Mouse (Mus musculus) myocyte (in vitro differentiated cells): ENCODE measurements around the gene Dnajb8. TPM values are rescaled to one million over a fixed set of nuclear protein-coding genes. Genes with fewer than 3 reads are reported as not detected.

Experiments used
- H3K27me3 ChIP-seq: one replicate; pipeline ENCODE4 v1.6.1; 2011; ENCODE audit not compliant: control insufficient read depth, insufficient read depth, insufficient read length
- H3K36me3 ChIP-seq: one replicate; pipeline ENCODE4 v1.6.1; 2011; ENCODE audit not compliant: control insufficient read depth, insufficient read depth
- H3K4me2 ChIP-seq: one replicate; pipeline ENCODE4 v1.6.1; 2011; ENCODE audit warnings: low read depth, control low read depth
- H3K4me3 ChIP-seq: one replicate; pipeline ENCODE4 v1.5.1; 2011; ENCODE audit warnings: mild to moderate bottlenecking, control low read depth, moderate library complexity
- H3K79me2 ChIP-seq: one replicate; pipeline ENCODE4 v1.6.1; 2011; ENCODE audit not compliant: control insufficient read depth, insufficient read depth
- H3ac ChIP-seq: one replicate; pipeline ENCODE4 v1.6.1; 2011; ENCODE audit not compliant: control insufficient read depth, insufficient read length
- CEBPB ChIP-seq: IDR thresholded peaks from 2 replicates; pipeline ENCODE4 v1.6.1; 2011; ENCODE audit warnings: mild to moderate bottlenecking, moderate library complexity; ENCODE audit not compliant: poor library complexity, insufficient read depth, severe bottlenecking
- E2F4 ChIP-seq: IDR thresholded peaks from one replicate; pipeline ENCODE4 v1.6.1; 2011; ENCODE audit warnings: mild to moderate bottlenecking, control low read depth, moderate library complexity; ENCODE audit not compliant: insufficient read depth
- MAX ChIP-seq: IDR thresholded peaks from one replicate; pipeline ENCODE4 v1.6.1; 2011; ENCODE audit warnings: low read depth, mild to moderate bottlenecking, control low read depth
- MYOD1 ChIP-seq, 3 experiments: IDR thresholded peaks; one replicate each; pipeline ENCODE4 v1.6.1; 2011; ENCODE audit warnings: control low read depth in 2 of 3, low read depth in 2 of 3, mild to moderate bottlenecking in 2 of 3, moderate library complexity in 1 of 3; ENCODE audit not compliant: insufficient read length in 2 of 3, control insufficient read depth in 1 of 3
- MYOG ChIP-seq, 3 experiments: IDR thresholded peaks; one replicate each; pipeline ENCODE4 v1.6.1; 2011; ENCODE audit warnings: control low read depth in 2 of 3, low read depth in 2 of 3, mild to moderate bottlenecking in 2 of 3; ENCODE audit not compliant: insufficient read length in 2 of 3, control insufficient read depth in 1 of 3, insufficient read depth in 1 of 3
- POLR2A ChIP-seq: IDR thresholded peaks from one replicate; pipeline ENCODE4 v1.6.1; 2011; ENCODE audit warnings: low read depth, mild to moderate bottlenecking, control low read depth, moderate library complexity; ENCODE audit not compliant: insufficient read length
- POLR2AphosphoS2 ChIP-seq: IDR thresholded peaks from one replicate; pipeline ENCODE4 v1.6.1; 2011; ENCODE audit warnings: low read depth, control low read depth; ENCODE audit not compliant: insufficient read length
- REST ChIP-seq: IDR thresholded peaks from one replicate; pipeline ENCODE4 v1.6.1; 2011; ENCODE audit warnings: mild to moderate bottlenecking, control low read depth, moderate library complexity; ENCODE audit not compliant: insufficient read depth, insufficient read length
- SRF ChIP-seq: IDR thresholded peaks from one replicate; pipeline ENCODE4 v1.6.1; 2011; ENCODE audit warnings: low read depth; ENCODE audit not compliant: control insufficient read depth, insufficient read length
- TCF12 ChIP-seq: IDR thresholded peaks from one replicate; pipeline ENCODE4 v1.6.1; 2011; ENCODE audit warnings: mild to moderate bottlenecking, control low read depth; ENCODE audit not compliant: poor library complexity, insufficient read depth, severe bottlenecking
- TCF3 ChIP-seq: IDR thresholded peaks from one replicate; pipeline ENCODE4 v1.6.1; 2011; ENCODE audit warnings: low read depth, control low read depth; ENCODE audit not compliant: insufficient read length
- USF1 ChIP-seq: IDR thresholded peaks from one replicate; pipeline ENCODE4 v1.6.1; 2011; ENCODE audit warnings: low read depth, mild to moderate bottlenecking, control low read depth, moderate library complexity
- polyA plus RNA-seq: library from polyadenylated mRNA; unstranded; fragments of >200 nt; fragmentation: generic; extraction: Trizol; gene quantifications from one replicate; pipeline ENCODE4 v1.2.1, GENCODE M21; 2012; ENCODE audit warnings: missing spikeins

The Dnajb8 gene
- polyA plus RNA-seq, 1 experiment: not detected

DNA sequence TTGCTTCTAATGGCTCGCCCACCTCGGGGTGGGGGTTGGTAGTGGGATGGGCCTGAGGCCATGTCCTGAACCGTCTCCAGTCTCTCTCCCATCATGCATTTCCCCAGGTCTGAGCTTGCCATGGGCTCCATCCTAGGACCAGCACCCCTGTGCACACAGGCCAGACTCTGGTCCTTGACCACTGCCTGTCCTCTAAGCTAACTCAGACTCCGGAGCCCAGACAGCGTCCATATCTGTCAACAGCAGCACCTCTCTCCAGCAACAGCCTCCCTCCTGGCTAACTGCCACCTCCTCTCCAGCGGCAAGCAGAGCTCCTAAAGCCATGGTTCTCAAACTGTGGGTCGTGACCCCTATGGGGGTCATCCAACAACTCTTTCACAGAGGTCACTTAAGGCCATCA is 14.4 kb downstream of the Dnajb8 start:
- no peaks in the 10 kb centered on the region for H3K36me3 ChIP-seq
- no peaks in the 10 kb centered on the region for H3K79me2 ChIP-seq
- peaks cover 54% of the 10 kb centered on the region for H3K27me3 ChIP-seq
- H3K4me2 ChIP-seq: no peak overlapping the region
- no peak overlapping the region for H3K4me3 ChIP-seq
- no peak overlapping the region for H3ac ChIP-seq
- TF ChIP-seq MYOD1 (IDR thresholded peaks at IDR 0.05; ENCODE audit: control insufficient read depth in 1 of 3, insufficient read length in 2 of 3, low read depth in 2 of 3) (no peak), REST (no peak), USF1 (no peak), TCF12 (no peak), SRF (no peak), POLR2AphosphoS2 (no peak), CEBPB (no peak), E2F4 (no peak), MYOG (IDR thresholded peaks at IDR 0.05; ENCODE audit: control insufficient read depth in 1 of 3, insufficient read depth in 1 of 3, insufficient read length in 2 of 3, low read depth in 2 of 3) (no peak), TCF3 (no peak), MAX (no peak), POLR2A (no peak)

DNA sequence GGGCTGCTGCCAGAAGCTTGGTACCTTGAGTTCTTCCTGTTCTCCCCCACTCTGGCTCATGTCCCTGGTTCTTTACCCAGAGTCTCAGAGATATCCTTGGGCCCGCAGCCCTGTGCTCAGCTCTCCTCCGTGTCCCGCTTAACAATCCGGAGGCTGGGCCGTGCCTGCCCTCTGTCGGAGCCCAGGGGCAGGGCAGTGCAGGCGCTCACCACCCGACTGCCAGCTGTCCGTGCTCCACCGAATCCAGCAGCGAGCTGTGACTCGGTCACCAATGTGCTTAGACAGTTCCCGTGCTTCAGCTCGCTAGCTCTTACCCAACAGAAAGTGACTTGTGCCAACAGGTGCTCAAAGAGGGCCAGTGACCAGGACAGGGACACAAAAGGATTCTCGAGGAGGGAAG is 20.5 kb downstream of the Dnajb8 start:
- TF ChIP-seq TCF3 (no peak), TCF12 (no peak), REST (no peak), MAX (no peak), MYOG (IDR thresholded peaks at IDR 0.05; ENCODE audit: control insufficient read depth in 1 of 3, insufficient read depth in 1 of 3, insufficient read length in 2 of 3, low read depth in 2 of 3) (peak in 2 of 3 experiments; percentile 78 to 84), SRF (no peak), POLR2AphosphoS2 (no peak), E2F4 (no peak), MYOD1 (IDR thresholded peaks at IDR 0.05; ENCODE audit: control insufficient read depth in 1 of 3, insufficient read length in 2 of 3, low read depth in 2 of 3) (peak in 2 of 3 experiments; percentile 61 to 62), POLR2A (no peak), USF1 (no peak)
- Histone ChIP-seq H3K27me3 (peaks cover 7% of the 10 kb centered on the region), H3K4me2 (peak overlapping the region; percentile 36), H3K79me2 (no peaks in the 10 kb centered on the region), H3K36me3 (no peaks in the 10 kb centered on the region), H3K4me3 (no peak overlapping the region), H3ac (no peak overlapping the region)

DNA sequence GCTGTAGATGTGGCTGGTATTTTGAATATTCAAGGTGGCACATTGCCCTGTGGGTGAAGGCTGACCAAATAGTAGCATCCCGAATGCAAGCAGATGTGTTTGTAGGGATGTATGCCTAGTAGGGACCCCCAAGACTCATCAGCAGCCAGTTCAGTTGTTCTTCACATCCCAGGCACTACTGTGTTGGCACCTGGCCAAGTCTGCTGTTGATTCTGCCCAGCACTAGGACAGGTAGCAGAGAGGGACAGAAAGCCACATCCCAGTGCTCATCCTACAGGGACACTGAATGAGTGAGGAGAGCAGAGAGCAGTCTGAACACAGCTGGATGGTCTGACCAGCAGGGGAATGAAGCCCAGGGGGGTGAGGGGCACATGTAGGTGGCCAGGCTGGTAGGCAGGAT is 27.2 kb downstream of the Dnajb8 start:
- no peak overlapping the region for H3K4me2 ChIP-seq
- TF ChIP-seq TCF12: no peak
- no peak for TF ChIP-seq CEBPB
- TF ChIP-seq REST: no peak
- no peak for TF ChIP-seq USF1
- no peak for TF ChIP-seq MYOG (IDR thresholded peaks at IDR 0.05; ENCODE audit: control insufficient read depth in 1 of 3, insufficient read depth in 1 of 3, insufficient read length in 2 of 3, low read depth in 2 of 3)
- no peak for TF ChIP-seq TCF3
- TF ChIP-seq E2F4: no peak
- no peak for TF ChIP-seq POLR2A
- TF ChIP-seq SRF: no peak
- no peak for TF ChIP-seq MAX
- no peak for TF ChIP-seq POLR2AphosphoS2
- no peak for TF ChIP-seq MYOD1 (IDR thresholded peaks at IDR 0.05; ENCODE audit: control insufficient read depth in 1 of 3, insufficient read length in 2 of 3, low read depth in 2 of 3)
- H3K79me2 ChIP-seq: no peaks in the 10 kb centered on the region
- no peak overlapping the region for H3K4me3 ChIP-seq
- H3ac ChIP-seq: no peak overlapping the region
- no peaks in the 10 kb centered on the region for H3K36me3 ChIP-seq
- no peaks in the 10 kb centered on the region for H3K27me3 ChIP-seq

DNA sequence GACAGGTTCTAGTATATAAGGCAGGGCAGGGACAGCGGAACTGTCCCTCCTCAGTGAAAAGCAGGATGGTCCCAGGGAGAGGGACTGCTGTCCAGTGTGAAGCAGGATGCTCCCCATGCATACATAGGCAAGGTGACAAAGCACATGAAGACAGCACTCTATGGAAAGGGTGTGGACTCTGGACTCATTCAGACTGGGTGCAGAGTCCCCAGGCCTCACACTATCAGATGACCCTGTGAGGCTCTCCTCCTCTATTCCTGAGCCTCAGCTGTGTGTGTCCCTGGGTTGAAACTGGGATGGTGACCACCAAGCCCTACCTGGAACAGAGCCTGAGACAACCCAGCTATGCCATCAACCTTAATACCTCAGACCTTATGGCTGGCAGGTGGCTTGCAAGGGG is 29.3 kb downstream of the Dnajb8 start:
- H3K27me3 ChIP-seq: no peaks in the 10 kb centered on the region
- no peak overlapping the region for H3K4me3 ChIP-seq
- H3K36me3 ChIP-seq: no peaks in the 10 kb centered on the region
- H3K79me2 ChIP-seq: no peaks in the 10 kb centered on the region
- TF ChIP-seq MAX: no peak
- TF ChIP-seq E2F4: no peak
- TF ChIP-seq MYOD1 (IDR thresholded peaks at IDR 0.05; ENCODE audit: control insufficient read depth in 1 of 3, insufficient read length in 2 of 3, low read depth in 2 of 3): no peak
- TF ChIP-seq CEBPB: no peak
- TF ChIP-seq MYOG (IDR thresholded peaks at IDR 0.05; ENCODE audit: control insufficient read depth in 1 of 3, insufficient read depth in 1 of 3, insufficient read length in 2 of 3, low read depth in 2 of 3): no peak
- no peak for TF ChIP-seq USF1
- TF ChIP-seq SRF: no peak
- TF ChIP-seq TCF3: no peak
- no peak for TF ChIP-seq POLR2A
- TF ChIP-seq TCF12: no peak
- TF ChIP-seq REST: no peak
- no peak for TF ChIP-seq POLR2AphosphoS2
- H3ac ChIP-seq: no peak overlapping the region
- H3K4me2 ChIP-seq: no peak overlapping the region
